Mouse (Mus musculus): ENCODE results near the gene Cnih4.

The Cnih4 gene

GRCm38 (mm10) chr1:181143950-181144836 lies at the start of gene Cnih4, which contains the start of gene Nvl:
Gene Cnih4 (plus strand): TSS chr1:181144693.
Gene Nvl (minus strand): TSS chr1:181144204.
- under 1% methylated on average over 52 of the region's 52 CpGs for WGBS

GRCm38 (mm10) chr1:181117112-181117511 lies 27.4 kb upstream of the Cnih4 start:
- whole genome bisulfite sequencing = 91% methylated on average over 4 of the region's 4 CpGs

GRCm38 (mm10) chr1:181124145-181124544 lies 20.3 kb upstream of the Cnih4 start:
- WGBS = 95% methylated on average over 2 of the region's 2 CpGs

- WGBS = 96% methylated on average over 3 of the region's 3 CpGs
Measured at GRCm38 (mm10) chr1:181125916-181126315, 18.6 kb upstream of the Cnih4 start.

GRCm38 (mm10) chr1:181126766-181127165 lies 17.7 kb upstream of the Cnih4 start:
- 95% methylated on average over 9 of the region's 9 CpGs for WGBS

- WGBS = 78% methylated on average over 6 of the region's 6 CpGs
Measured at GRCm38 (mm10) chr1:181131915-181132314, 12.6 kb upstream of the Cnih4 start.

- WGBS = 93% methylated on average over 7 of the region's 7 CpGs
Measured at GRCm38 (mm10) chr1:181138730-181139129, 5.8 kb upstream of the Cnih4 start.

GRCm38 (mm10) chr1:181143609-181143949 lies 914 bp upstream of the Cnih4 start:
- WGBS = 2% methylated on average over 12 of the region's 12 CpGs

GRCm38 (mm10) chr1:181144966-181145365 lies 473 bp downstream of the Cnih4 start:
- 11% methylated on average over 12 of the region's 12 CpGs for WGBS

- WGBS = 94% methylated on average over 2 of the region's 2 CpGs
Measured at GRCm38 (mm10) chr1:181146187-181146586, 1.7 kb downstream of the Cnih4 start.

- 65% methylated on average over 5 of the region's 5 CpGs for WGBS
Measured at GRCm38 (mm10) chr1:181148540-181148939, 4.0 kb downstream of the Cnih4 start.

GRCm38 (mm10) chr1:181149373-181150017 lies 5.0 kb downstream of the Cnih4 start:
- WGBS = 78% methylated on average over 3 of the region's 3 CpGs

- WGBS = 65% methylated on average over 3 of the region's 3 CpGs
Measured at GRCm38 (mm10) chr1:181150431-181150826, 5.9 kb downstream of the Cnih4 start.

- under 1% methylated on average over 59 of the region's 59 CpGs for WGBS
Measured at GRCm38 (mm10) chr1:181150827-181151534, 6.5 kb downstream of the Cnih4 start.

GRCm38 (mm10) chr1:181151541-181151940 lies 7.0 kb downstream of the Cnih4 start:
- 26% methylated on average over 5 of the region's 5 CpGs for WGBS

- WGBS = 47% methylated on average over 2 of the region's 2 CpGs
Measured at GRCm38 (mm10) chr1:181167816-181168215, 23.3 kb downstream of the Cnih4 start.

GRCm38 (mm10) chr1:181168377-181168776 lies 23.9 kb downstream of the Cnih4 start:
- WGBS = 53% methylated on average over 3 of the region's 3 CpGs

GRCm38 (mm10) chr1:181170210-181170609 lies 25.7 kb downstream of the Cnih4 start:
- WGBS = 82% methylated on average over 8 of the region's 8 CpGs

GRCm38 (mm10) chr1:181188925-181189324 lies 44.4 kb downstream of the Cnih4 start:
- WGBS = 92% methylated on average over 4 of the region's 4 CpGs

- 75% methylated on average over 4 of the region's 4 CpGs for WGBS
Measured at GRCm38 (mm10) chr1:181199446-181199845, 55.0 kb downstream of the Cnih4 start.

GRCm38 (mm10) chr1:181210147-181210546 lies 65.7 kb downstream of the Cnih4 start:
- WGBS = 2% methylated on average over 4 of the region's 4 CpGs
